Mouse (Mus musculus) heart, embryonic 13.5 days (tissue): Measurements from ENCODE around the gene 4930402H24Rik. TPM values are rescaled to one million over a fixed set of nuclear protein-coding genes. Genes with fewer than 3 reads are reported as not detected.
A peak's percentile ranks its signal among the peaks of the same experiment; 100 is the strongest.

Source experiments
- ATAC-seq: fragments of 200-750 bp; cut with Nextera tagmentation; 2 replicates; pipeline ENCODE4 v1.8.0; 2017; ENCODE audit warnings: moderate TSS enrichment; ENCODE audit not compliant: insufficient number of reproducible peaks, low FRiP score, low TSS enrichment; ENCODE audit errors: extremely low read depth
- H3K27ac ChIP-seq: fragments of 300-500 bp; sonication (generic); replicated peaks from 2 replicates; pipeline ENCODE4 v1.5.1; 2015; ENCODE audit warnings: moderate library complexity, mild to moderate bottlenecking, inconsistent platforms
- H3K27me3 ChIP-seq: fragments of 300-500 bp; sonication (generic); replicated peaks from 2 replicates; pipeline ENCODE4 v1.6.1; 2015; ENCODE audit warnings: mild to moderate bottlenecking, inconsistent platforms
- H3K36me3 ChIP-seq: fragments of 300-500 bp; sonication (generic); 2 replicates; pipeline ENCODE4 v1.6.1; 2015; ENCODE audit warnings: mild to moderate bottlenecking, inconsistent platforms
- H3K4me1 ChIP-seq: fragments of 300-500 bp; sonication (generic); 2 replicates; pipeline ENCODE4 v1.6.1; 2015; ENCODE audit warnings: inconsistent platforms
- H3K4me2 ChIP-seq: fragments of 300-500 bp; sonication (generic); 2 replicates; pipeline ENCODE4 v1.6.1; 2015; ENCODE audit warnings: inconsistent platforms, mild to moderate bottlenecking, moderate library complexity
- H3K4me3 ChIP-seq: fragments of 300-500 bp; sonication (generic); 2 replicates; pipeline ENCODE4 v1.5.1; 2015; ENCODE audit warnings: moderate library complexity, mild to moderate bottlenecking, inconsistent platforms
- H3K9ac ChIP-seq: fragments of 300-500 bp; sonication (generic); 2 replicates; pipeline ENCODE4 v1.6.1; 2015; ENCODE audit warnings: inconsistent platforms, mild to moderate bottlenecking, moderate library complexity
- H3K9me3 ChIP-seq: fragments of 300-500 bp; sonication (generic); 2 replicates; pipeline ENCODE4 v1.6.1; 2016; ENCODE audit warnings: inconsistent platforms
- WGBS: fragments of 180-500 bp; shearing (Covaris S2); methylation state at CpG from one replicate; pipeline ENCODE4 v1.1.7; 2015; ENCODE audit warnings: mixed read lengths; 5-methylcytosine and 5-hydroxymethylcytosine counted together
- polyA plus RNA-seq: library from polyadenylated mRNA; unstranded; fragments of >200 nt; fragmentation: Nextera tagmentation; extraction: Ambion mirVana; gene quantifications from 2 replicates; pipeline ENCODE4 v1.2.1, GENCODE M21; 2015

The 4930402H24Rik gene
- polyA plus RNA-seq, 1 experiment from 2014 or later = 44.5 TPM

DNA sequence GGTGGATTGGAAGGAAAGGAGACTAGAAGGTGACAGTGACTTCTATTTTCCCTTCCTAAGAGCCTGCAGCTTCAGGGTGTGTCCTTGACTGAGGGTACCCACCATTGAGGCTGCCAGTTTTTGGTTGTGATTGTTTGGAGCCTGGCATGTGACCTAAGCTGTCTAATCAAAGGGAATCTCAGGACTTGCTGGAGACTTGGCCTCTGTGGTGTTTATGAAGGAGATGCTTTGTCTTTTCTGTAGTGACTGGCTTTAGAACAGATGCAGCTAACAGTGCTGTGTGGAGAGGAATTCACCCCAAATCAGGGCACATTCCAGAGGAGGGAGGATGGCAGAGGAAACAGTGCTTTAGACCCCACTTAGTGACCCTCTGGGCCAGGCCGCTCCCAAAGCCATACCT, 8.7 kb upstream of the 4930402H24Rik start:
- Histone ChIP-seq H3K36me3 (no peaks in the 10 kb centered on the region), H3K4me3 (no peak overlapping the region), H3K9me3 (no peaks in the 10 kb centered on the region), H3K4me2 (no peak overlapping the region), H3K27me3 (no peaks in the 10 kb centered on the region), H3K9ac (peak overlapping the region; percentile 16; the same call in 1 of the 2 replicates), H3K4me1 (peaks cover 23% of the 10 kb centered on the region), H3K27ac (0 out of 2 replicates have a peak overlapping the region, but pooled peaks have one; percentile 3)
- no peak for ATAC-seq
- WGBS = 62% methylated on average over 1 of the region's 1 CpGs

DNA sequence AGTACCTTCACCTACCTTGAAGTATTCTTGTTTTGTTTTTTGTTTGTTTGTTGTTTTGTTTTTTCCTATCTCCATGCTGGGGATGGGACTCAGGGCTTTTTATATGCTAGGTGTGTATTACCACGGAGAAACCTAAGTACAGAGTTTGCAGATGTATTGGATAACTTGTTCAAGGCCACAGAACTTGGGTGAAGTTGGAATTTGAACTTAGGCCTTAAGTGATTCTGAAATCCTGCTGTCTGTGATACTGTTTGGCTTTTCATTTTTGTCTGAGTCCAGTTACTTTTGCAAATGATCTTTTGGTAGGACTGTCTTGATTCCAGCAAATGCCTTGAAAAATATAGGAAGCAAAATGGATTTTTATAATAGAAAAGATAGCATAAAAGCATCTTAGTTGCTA, 5.5 kb upstream of the 4930402H24Rik start:
- 59% methylated on average over 1 of the region's 1 CpGs for WGBS
- no peaks in the 10 kb centered on the region for H3K9me3 ChIP-seq
- H3K9ac ChIP-seq = no peak overlapping the region
- H3K27ac ChIP-seq = no peak overlapping the region
- peaks cover 40% of the 10 kb centered on the region for H3K4me1 ChIP-seq
- H3K4me2 ChIP-seq = no peak overlapping the region
- H3K4me3 ChIP-seq = no peak overlapping the region
- no peaks in the 10 kb centered on the region for H3K36me3 ChIP-seq
- no peak for ATAC-seq
- no peaks in the 10 kb centered on the region for H3K27me3 ChIP-seq

- Histone ChIP-seq H3K27me3 (no peaks in the 10 kb centered on the region), H3K4me1 (peaks cover 25% of the 10 kb centered on the region), H3K9me3 (no peaks in the 10 kb centered on the region), H3K27ac (peak overlapping the region; percentile 80), H3K36me3 (no peaks in the 10 kb centered on the region), H3K4me2 (peak overlapping the region; percentile 93), H3K9ac (peak overlapping the region; percentile 97), H3K4me3 (peak overlapping the region; percentile 99)
- peak; percentile 22; the same call in 1 of the 2 replicates for ATAC-seq
- under 1% methylated on average over 44 of the region's 58 CpGs for WGBS
Observed at GRCm38 (mm10) chr2:130906584-130907315, 544 bp upstream of the 4930402H24Rik start.

- Histone ChIP-seq H3K4me1 (no peaks in the 10 kb centered on the region), H3K27me3 (no peaks in the 10 kb centered on the region), H3K4me3 (no peak overlapping the region), H3K9me3 (no peaks in the 10 kb centered on the region), H3K36me3 (no peaks in the 10 kb centered on the region), H3K27ac (no peak overlapping the region), H3K9ac (no peak overlapping the region), H3K4me2 (no peak overlapping the region)
- 82% methylated on average over 2 of the region's 2 CpGs for WGBS
- no peak for ATAC-seq
Observed at GRCm38 (mm10) chr2:130898783-130899182, 7.4 kb downstream of the 4930402H24Rik start.

DNA sequence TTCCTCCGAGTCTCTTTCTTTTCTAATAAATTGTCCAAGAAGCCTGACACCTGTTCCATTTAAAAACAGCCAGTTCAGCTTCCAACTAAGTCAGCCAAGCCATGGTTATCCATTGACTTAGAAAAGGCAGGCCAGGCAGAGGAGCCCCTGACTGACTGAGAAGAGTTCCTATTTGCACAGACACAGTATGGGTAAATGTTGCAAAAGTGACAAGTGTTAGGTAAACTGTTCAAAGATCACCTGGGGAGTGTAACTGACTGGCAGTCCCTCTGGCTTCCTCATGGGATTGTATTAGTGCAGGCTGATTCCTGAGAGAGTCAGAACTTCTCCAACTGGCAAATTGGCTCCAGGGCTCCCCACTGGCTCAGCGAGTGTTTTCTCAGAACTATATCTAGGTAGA, 8.3 kb downstream of the 4930402H24Rik start:
- 71% methylated on average over 2 of the region's 2 CpGs for WGBS
- Histone ChIP-seq H3K4me2 (no peak overlapping the region), H3K27me3 (no peaks in the 10 kb centered on the region), H3K9me3 (no peaks in the 10 kb centered on the region), H3K36me3 (no peaks in the 10 kb centered on the region), H3K4me1 (no peaks in the 10 kb centered on the region), H3K27ac (no peak overlapping the region), H3K4me3 (no peak overlapping the region), H3K9ac (no peak overlapping the region)
- no peak for ATAC-seq

DNA sequence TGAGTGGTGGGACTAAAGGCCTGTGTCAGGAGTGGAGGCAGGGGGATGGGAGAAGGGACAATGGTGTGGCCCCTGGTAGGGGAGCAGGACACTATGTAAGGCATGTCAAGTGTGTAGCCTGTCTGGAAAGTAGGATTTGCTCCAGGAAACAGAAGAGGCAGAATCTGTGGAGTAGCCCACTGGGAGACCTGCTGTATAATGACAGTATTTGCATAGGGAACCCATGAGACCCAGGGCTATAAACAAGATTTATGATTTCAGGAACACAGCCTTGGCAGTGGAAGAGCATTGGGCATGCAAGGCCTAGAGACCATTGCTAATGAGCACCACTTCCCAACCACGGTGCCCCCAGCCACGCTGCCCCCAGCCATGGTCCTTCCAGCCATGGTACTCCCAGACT, 9.3 kb downstream of the 4930402H24Rik start:
- Histone ChIP-seq H3K36me3 (no peaks in the 10 kb centered on the region), H3K9ac (no peak overlapping the region), H3K27me3 (no peaks in the 10 kb centered on the region), H3K4me1 (no peaks in the 10 kb centered on the region), H3K4me2 (no peak overlapping the region), H3K27ac (no peak overlapping the region), H3K9me3 (no peaks in the 10 kb centered on the region), H3K4me3 (no peak overlapping the region)
- no peak for ATAC-seq
- 92% methylated on average over 2 of the region's 2 CpGs for WGBS

DNA sequence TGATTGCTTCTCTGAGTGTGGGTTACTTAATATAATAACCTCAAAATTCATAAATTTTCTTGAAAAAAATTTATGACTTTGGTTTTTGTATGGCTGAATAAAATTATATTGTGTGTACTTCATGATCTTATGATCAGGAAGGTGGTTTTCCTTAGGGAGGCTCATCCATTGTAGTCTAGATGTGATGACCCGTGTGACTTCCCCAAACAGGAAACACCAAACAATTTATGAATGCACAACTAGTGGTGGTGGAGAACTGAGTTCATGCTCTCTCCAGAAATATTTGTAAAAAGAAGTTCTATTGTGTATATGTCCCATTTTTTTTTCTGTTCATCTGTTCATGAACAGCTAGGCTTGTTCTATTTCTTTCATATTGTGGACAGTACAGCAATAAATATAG, 18.8 kb downstream of the 4930402H24Rik start:
- Histone ChIP-seq H3K36me3 (peaks cover 14% of the 10 kb centered on the region; the same call in 1 of the 2 replicates), H3K9me3 (no peaks in the 10 kb centered on the region), H3K4me2 (no peak overlapping the region), H3K4me1 (no peaks in the 10 kb centered on the region), H3K27me3 (no peaks in the 10 kb centered on the region), H3K27ac (no peak overlapping the region), H3K4me3 (no peak overlapping the region), H3K9ac (no peak overlapping the region)
- ATAC-seq = no peak
- WGBS = 84% methylated on average over 1 of the region's 1 CpGs

- Histone ChIP-seq H3K9me3 (no peaks in the 10 kb centered on the region), H3K27me3 (no peaks in the 10 kb centered on the region), H3K36me3 (peaks cover 14% of the 10 kb centered on the region; the same call in 1 of the 2 replicates), H3K4me3 (no peak overlapping the region), H3K27ac (no peak overlapping the region), H3K9ac (no peak overlapping the region), H3K4me1 (no peaks in the 10 kb centered on the region), H3K4me2 (no peak overlapping the region)
- no peak for ATAC-seq
Observed at GRCm38 (mm10) chr2:130886983-130887382, 19.2 kb downstream of the 4930402H24Rik start.

- H3K9ac ChIP-seq = no peak overlapping the region
- H3K4me2 ChIP-seq = no peak overlapping the region
- ATAC-seq = no peak
- WGBS = 60% methylated on average over 3 of the region's 3 CpGs
- H3K27ac ChIP-seq = no peak overlapping the region
- no peaks in the 10 kb centered on the region for H3K4me1 ChIP-seq
- no peaks in the 10 kb centered on the region for H3K27me3 ChIP-seq
- no peaks in the 10 kb centered on the region for H3K36me3 ChIP-seq
- H3K9me3 ChIP-seq = no peaks in the 10 kb centered on the region
- no peak overlapping the region for H3K4me3 ChIP-seq
Observed at GRCm38 (mm10) chr2:130877376-130877775, 28.8 kb downstream of the 4930402H24Rik start.

- Histone ChIP-seq H3K9me3 (no peaks in the 10 kb centered on the region), H3K4me3 (no peak overlapping the region), H3K9ac (no peak overlapping the region), H3K27ac (no peak overlapping the region), H3K27me3 (no peaks in the 10 kb centered on the region), H3K4me2 (no peak overlapping the region), H3K4me1 (no peaks in the 10 kb centered on the region), H3K36me3 (no peaks in the 10 kb centered on the region)
- no peak for ATAC-seq
- WGBS = 86% methylated on average over 5 of the region's 5 CpGs
Observed at GRCm38 (mm10) chr2:130870916-130871315, 35.3 kb downstream of the 4930402H24Rik start.

DNA sequence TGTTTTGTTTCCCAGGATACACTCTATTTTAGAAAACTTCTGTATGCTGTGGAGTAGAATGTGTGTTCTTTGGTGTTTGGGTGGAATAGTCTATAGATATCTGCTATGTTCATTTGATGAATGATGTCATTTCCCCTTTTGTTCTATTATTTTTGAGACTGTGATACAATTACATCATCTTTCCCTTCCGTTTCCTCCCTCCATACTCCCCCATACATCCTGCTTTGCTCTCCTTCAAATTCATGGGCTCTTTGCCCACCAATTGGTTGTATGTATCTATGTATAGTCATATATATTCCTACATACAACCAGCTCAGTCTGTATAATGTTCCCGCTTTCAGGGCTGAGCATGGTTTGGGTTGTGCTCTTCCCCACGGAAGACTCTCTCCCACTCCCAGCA, 44.1 kb downstream of the 4930402H24Rik start:
- no peaks in the 10 kb centered on the region for H3K27me3 ChIP-seq
- no peak overlapping the region for H3K4me2 ChIP-seq
- WGBS = 75% methylated on average over 3 of the region's 3 CpGs
- 0 out of 2 replicates have a peak overlapping the region, but pooled peaks have one; percentile 20 for H3K27ac ChIP-seq
- ATAC-seq = no peak
- H3K9me3 ChIP-seq = no peaks in the 10 kb centered on the region
- no peak overlapping the region for H3K4me3 ChIP-seq
- no peaks in the 10 kb centered on the region for H3K36me3 ChIP-seq
- no peaks in the 10 kb centered on the region for H3K4me1 ChIP-seq
- H3K9ac ChIP-seq = no peak overlapping the region

DNA sequence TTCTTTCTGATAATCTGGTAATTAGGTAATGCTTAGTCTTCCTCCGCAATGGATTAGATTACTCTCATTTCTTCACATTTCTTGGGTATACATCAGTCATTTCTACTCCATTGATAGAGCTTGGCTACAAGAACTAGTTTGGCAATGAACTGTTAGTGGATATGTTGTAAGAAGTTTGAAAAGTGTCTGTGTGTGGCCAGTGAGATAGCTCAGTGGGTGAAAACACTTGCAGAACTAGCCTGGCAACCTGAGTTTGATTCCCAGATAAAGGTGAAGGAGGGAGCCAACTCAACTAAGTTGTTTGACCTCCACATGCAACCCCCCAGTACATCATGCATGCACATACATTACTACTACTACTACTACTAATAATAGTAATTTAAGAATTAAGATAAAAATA, 53.2 kb downstream of the 4930402H24Rik start:
- Histone ChIP-seq H3K4me1 (peaks cover 20% of the 10 kb centered on the region), H3K9me3 (no peaks in the 10 kb centered on the region), H3K4me2 (no peak overlapping the region), H3K9ac (no peak overlapping the region), H3K4me3 (no peak overlapping the region), H3K27me3 (no peaks in the 10 kb centered on the region), H3K27ac (no peak overlapping the region), H3K36me3 (no peaks in the 10 kb centered on the region)
- 92% methylated on average over 1 of the region's 1 CpGs for WGBS
- ATAC-seq = no peak
